Mouse (Mus musculus) heart, postnatal 4 days (tissue): ENCODE measurements around the gene Zfp287. TPM values are rescaled to one million over a fixed set of nuclear protein-coding genes. Genes with fewer than 3 reads are reported as not detected.

ENCODE experiments used
- DNase-seq: peaks from one replicate; pipeline ENCODE4 v3.0.0; 2021
- total RNA-seq, 2 experiments: library from RNA; stranded (reverse); gene quantifications; 2 replicates each; pipeline ENCODE4 v1.2.3; 2021

Gene Zfp287
- total RNA-seq, 2 experiments from 2014 or later: 3.5 to 4.4 TPM

DNA sequence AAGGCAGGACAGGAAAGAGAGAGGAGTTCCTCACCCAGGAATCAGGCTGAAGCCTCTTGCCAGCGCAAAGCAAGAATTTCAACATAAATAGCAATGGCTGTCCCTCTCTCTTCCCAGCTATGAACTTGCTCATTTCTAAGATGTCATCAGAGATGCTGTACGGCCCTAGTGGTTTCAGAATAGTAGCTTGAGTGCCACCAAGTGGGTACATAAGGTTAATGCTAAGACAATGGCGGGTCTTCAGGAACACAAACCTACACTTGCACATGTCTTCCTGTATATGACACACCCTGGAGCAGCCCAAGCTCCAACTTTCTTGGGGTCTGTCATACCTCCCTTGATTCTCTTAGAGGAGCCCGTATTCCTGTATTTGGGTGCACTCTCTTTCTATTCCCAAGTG is 32.0 kb downstream of the Zfp287 start:
- no peak for DNase-seq

DNA sequence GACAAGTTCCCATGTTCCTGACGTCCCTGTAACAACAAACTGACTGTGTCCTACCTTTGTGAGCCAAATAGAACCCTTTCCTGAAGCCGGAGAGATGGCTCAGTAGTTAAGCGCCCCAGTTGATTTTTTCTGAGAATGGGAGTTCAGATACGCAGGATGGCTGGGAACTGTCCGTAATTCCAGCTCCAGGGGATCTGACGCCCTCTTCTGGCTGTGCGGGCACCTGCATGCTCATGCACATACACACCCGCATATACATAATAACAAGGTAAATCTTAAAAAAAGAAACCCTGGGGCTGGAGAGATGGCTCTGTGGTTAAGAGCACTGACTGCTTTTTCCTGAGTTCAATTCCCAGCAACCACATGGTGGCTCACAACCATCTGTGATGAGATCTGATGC is 36.6 kb downstream of the Zfp287 start:
- no peak for DNase-seq

DNA sequence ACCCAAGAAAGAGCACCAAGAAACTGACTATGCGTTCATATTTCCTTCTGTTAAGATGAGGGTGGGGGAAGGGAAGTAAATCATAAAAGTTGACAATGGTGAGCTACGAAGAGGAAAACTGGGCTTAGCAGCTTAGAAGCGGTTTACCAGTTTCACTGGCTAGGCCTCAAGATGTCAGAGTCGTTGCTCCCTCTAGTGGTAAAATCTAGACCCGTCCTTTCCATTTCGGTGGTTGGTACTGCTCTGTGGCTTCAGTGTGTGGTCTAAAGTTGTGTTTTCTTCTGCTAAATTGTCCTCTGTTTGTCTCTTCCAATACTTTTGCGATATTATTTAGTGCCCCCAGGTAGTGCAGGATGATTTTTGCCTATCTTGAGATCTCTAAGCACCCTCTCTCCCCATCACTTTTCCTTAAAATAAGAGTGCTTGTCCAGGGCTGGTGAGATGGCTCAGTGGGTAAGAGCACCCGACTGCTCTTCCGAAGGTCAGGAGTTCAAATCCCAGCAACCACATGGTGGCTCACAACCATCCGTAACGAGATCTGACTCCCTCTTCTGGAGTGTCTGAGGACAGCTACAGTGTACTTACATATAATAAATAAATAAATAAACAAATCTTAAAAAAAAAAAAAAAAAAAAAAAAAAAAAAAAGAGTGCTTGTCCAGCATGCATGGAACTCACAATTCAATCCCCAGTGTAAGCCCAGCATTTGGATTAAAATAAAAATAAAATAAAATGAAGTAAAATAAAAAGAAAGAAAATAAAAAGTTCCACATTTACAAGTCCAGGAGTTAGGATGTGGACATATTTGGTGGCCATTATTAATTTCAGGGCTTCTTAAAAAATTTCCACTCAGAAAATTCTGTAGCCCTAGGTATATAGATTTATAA is 38.2 kb downstream of the Zfp287 start:
- DNase-seq: peak; percentile 59

DNA sequence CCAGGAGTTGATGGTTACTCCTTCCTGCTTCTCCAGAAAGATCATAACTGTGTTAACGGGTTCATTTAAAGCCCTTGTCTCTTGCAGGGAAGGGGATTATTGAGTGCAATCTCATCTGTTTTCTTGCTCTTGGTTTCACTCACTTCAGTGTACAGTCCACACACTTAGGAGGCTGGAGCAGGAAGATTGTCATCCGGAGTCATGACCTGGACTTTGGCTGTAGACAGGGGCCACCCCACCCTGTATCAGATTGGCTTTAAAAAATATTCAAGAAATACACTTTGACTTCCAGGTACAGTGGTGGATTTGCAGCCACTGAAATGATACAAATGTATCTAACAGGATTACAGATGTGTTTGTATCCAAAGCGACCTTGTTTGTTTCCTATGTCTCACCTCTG is 40.1 kb downstream of the Zfp287 start:
- no peak for DNase-seq

DNA sequence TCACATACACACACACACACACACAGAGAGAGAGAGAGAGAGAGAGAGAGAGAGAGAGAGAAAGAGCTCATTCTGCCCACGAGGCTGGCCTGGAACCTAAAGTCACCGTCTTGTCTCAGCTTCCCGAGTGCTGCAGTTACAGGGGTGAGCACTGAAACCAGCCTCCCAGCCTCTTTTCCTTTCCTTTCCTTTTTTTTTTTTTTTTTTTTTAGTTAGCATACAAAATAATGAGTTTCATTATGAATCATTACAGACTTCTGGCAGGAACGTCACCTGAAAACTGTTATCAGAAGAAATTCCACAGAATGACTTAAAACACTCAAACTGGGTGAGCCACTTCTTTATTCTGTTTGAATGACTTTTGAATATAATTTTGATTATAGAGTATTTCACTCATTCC is 51.8 kb downstream of the Zfp287 start:
- no peak for DNase-seq

DNA sequence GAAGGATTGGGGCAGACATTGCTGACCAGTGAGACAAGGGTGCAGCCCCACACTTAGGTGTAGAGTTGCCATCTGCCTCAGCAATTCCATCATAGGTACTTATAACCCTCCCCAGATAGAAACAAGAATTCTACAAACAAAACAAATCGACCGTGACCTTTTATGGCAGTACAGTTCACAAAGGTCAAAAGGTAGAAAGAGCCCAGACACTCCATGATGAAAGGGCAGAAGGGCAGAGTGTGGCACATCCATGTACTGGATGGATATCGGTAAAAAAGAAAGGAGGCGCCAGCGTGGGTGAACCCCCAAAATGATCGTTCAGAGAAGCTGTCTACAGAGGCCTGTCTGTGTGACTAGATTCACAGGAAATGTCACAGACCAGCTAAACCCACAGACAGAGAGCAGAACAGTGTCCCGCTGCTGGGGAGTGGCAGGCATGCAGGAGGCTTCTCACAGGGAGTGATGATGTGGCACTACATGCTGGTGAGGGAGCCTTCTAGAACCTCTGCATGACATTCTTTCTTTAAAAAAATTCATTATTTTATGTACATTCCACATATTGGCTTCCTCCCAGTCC is 52.8 kb downstream of the Zfp287 start:
- DNase-seq: no peak

DNA sequence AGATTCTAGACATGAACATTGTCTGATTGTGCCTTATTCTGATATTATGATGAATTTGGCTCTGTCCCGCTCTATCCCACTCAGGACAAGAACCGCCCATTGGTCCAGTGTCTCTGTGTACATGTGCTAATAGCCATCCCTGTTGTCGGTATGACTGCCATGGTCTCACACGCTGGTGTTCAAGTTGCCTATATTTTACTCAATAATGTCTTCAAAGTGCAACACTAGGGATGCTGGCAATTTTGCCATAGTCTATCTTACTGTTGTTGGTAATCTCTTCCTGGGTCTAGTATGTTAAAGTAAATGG is 55.5 kb downstream of the Zfp287 start:
- no peak for DNase-seq

DNA sequence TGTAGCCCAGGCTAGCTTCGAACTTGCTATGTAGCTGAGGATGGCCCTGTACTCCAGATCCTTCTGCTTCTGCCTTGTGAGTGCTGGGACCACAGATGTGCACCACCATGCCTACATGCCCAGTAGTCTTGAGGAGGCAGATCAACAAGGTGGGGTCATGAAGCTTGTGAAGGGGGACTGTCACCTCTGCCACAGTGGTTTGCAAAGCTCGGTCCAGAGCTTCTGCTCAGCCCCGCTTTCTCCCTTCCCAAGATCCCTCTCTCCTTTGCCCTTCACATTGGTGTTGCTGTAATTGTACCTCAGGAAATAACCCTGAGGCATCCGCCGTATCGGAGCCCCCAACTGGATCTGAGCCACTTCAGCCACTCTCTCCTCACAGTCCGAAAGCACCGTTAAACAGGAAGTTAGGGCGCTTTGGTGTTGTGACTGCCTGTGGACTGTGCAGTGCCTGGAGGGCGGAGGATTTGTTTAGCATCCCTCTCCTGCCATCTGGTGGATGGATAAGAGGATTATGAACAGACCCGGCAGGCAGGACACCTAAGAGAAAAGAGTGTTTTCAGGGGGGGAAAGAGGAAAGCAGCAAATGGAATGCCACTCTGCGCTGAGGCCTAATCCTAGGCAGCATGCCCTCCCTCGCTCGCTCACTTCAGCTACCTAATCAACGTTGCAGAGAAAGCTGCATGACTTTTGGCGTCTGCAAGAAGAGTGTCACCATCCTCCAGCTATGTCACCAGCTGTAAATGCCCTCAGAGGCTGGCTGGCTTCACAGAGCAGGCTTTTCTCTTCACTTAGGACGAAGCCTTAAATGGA is 56.0 kb downstream of the Zfp287 start:
- peak; percentile 75 for DNase-seq

DNA sequence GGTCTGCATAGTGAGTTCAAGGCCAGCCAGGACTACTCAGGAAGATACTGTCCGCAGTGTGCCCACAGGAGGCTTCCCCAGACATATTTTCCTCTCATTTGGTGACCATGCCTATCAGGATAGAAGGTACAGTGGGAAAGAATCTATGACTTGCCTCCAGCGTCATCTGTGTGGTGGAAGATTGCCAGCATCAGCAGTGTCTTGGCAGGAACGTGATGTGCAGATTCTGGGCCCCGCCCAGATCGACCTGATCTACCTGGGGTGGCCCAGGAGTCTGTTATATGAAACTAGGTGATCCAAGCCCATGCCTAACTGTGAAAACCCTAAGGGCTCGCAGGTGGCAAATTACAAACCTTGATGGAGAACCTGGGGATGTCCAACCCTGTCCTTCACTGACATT is 61.7 kb downstream of the Zfp287 start:
- DNase-seq: no peak

DNA sequence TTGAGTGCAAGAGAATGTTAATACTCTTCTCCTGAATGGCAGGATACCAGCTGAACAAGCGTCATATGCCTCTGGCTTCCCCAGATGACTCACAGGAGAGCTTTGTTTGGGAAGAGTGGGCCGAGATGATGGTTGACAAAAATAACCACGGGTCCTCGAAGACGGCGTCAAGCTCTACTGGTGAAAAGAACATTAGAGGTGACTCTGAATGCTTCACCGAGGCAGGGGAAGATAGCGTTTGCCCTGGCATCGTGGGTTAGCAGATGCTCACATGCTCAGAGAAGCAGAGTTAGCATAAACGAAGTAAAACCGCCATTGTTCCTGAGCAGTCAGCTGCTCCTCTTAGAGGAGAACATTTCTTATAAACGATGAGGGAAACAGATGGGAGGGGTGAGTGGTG is 62.2 kb downstream of the Zfp287 start:
- DNase-seq: peak; percentile 10

DNA sequence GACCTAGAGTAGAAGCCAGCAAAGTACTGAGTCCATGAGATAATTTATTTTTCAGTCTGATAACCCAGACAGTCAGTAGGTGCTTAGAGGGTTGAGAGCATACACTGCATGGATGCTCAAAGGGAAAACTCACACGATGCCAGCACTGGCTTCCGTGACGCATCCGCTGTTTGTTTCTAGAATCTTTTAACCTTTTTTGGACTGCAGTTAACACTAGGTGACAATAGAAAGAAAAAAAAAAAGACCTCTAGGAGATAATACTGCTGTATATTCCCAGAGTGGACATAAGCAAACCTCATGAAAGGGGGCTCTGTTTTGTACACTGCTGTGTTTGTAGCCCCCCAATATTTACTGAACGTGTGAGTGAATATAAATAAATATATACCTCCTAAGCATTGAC is 62.7 kb downstream of the Zfp287 start:
- no peak for DNase-seq

DNA sequence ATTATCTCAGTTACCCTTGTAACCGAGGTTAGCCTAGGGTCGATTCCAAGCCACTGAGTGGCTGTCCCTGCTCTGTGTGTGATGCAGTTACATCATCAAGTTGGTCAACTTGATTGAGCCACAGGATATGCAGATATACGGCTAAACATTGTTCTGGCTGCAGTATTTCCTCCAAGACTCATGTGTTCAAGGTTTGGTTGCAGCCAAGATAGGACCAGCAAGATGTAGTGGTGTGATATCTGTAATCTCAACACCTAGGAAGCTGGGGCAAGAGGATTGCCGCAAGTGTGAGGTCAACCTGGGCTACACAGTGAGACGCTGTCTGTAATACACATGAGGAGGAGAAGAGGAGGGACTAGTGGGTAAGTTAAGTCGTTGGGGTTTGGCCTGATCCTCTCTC is 67.5 kb downstream of the Zfp287 start:
- no peak for DNase-seq

DNA sequence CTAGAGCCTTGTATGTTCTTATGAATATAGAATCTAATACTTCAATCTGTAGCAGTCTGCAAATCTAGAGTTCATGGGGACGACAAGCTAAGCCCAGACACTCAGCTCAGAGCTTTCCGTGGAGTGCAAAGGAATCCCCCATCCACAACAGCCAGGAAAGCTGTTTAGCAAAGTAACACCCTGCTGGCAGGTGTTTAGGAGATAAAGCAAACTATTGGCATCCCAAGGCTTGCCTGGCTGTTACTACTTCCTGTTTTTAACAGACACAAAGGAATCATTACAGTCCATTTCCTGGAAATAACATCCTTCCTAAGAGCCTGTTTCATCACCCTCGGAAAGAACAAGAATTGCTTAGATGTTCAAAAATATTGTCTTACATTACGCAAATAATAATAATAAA is 70.8 kb downstream of the Zfp287 start:
- DNase-seq: no peak

DNA sequence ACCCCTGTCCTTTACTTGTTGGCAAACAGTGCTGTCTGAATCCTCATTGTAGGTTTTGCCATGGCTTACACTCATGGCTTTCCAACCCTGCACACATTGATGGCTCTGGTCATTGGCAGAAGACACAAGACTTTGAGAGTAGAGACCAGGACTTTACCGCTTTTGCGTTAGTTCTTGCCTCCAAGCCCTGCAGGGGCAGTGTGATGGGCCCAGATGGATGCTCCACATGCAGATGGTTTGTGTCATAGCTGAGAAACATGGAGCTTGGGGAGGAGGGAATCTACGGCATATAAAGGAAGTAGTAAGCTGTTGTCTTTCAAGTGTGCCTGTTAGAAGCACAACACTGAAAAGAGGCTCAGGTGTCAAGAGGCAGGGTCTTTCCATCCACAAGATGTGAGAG is 79.6 kb downstream of the Zfp287 start:
- no peak for DNase-seq

DNA sequence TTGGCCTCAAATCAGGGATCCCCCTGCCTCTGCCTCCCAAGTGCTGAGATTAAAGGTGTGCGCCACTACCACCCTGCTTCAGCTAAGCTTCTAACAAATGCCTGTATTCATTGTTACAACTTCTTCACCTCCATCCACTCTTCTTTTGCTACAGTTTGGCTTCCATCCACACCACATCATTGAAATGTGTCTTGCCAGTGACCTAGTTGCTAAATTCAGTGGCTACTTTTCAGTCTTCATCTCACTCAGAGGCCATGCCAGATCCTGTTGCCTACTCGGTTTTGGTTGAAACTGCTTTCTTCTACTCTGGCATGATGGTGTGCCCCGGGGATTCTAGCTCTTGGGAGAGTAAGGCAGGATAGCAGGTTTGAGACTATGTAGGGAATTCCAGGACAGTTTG is 80.1 kb downstream of the Zfp287 start:
- DNase-seq: no peak

Other genes with a start within 250 kb of the Zfp287 start
- 10 to 100 TPM; 23.8 to 25.7 TPM for gene Cenpv, start 192.6 kb downstream of the Zfp287 start, total RNA-seq
- gene Ubb, start 180.7 kb downstream of the Zfp287 start, total RNA-seq: 100 to 1,000 TPM; 828 to 847 TPM
- gene Trpv2, start 157.4 kb downstream of the Zfp287 start, total RNA-seq: 1 to 10 TPM; 3.0 to 3.2 TPM
- gene Lrrc75a, start 83.4 kb downstream of the Zfp287 start, total RNA-seq: 10 to 100 TPM; 15.7 to 16.5 TPM
- gene Mmgt2, start 83.2 kb downstream of the Zfp287 start, total RNA-seq: 10 to 100 TPM; 18.5 to 20.9 TPM
- gene Gm10428, start 21.2 kb upstream of the Zfp287 start, total RNA-seq: not detected
- 1 to 10 TPM; 1.9 to 2.1 TPM for gene Zfp286, start 57.6 kb upstream of the Zfp287 start, total RNA-seq
- gene Trim16, start 88.3 kb upstream of the Zfp287 start, total RNA-seq: 10 to 100 TPM in 1 of 2 experiments, 1 to 10 TPM in 1; 7.6 to 10.0 TPM
- under 1 TPM in 1 of 2 experiments, not detected in 1; 0.23 TPM for gene Fbxw10, start 115.2 kb upstream of the Zfp287 start, total RNA-seq
- gene Tvp23b, start 147.6 kb upstream of the Zfp287 start, total RNA-seq: 10 to 100 TPM; 18.2 to 22.0 TPM
- under 1 TPM in 1 of 2 experiments, not detected in 1; 0.38 TPM for gene Cdrt4, start 219.3 kb upstream of the Zfp287 start, total RNA-seq